Comparison of ENCODE assay signal across 8 mouse cellular contexts in the genomic region with DNA sequence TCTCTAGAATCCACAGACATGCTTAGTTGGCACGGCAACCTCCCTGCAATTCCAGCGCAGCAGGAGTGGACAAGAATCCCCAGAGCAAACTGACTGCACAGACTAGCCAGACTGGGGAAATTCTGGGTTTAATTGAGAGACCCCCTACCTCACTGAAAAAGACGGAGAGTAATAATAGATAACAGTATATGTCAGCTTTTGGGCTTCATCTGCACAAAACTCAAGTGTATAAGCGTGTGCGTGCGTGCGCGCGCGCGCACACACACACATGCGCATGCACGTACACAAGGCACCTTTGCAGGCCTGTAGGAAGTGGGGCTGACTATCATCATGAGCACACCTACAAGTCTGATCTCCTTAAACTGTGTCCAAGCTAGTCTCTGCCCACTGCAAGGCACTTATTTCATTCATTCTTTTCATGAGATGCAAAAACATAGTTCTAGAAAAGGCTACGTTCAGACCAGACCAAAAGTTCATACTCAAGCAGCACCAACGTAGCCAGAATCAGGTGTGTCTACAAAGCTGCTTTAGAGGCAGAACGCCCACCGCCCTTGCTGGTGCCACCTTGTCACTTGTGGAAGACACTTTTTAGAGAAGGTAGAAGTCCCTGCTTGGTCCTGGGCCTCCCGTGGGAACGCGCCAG.
DNase-seq lines count a peak whose midpoint lies in the region; ATAC-seq and TF ChIP-seq lines count a peak whose summit lies in the region.

No protein-coding gene starts in this region.

- H3K9ac ChIP-seq in kidney, embryonic 16.5 days (replicated peaks; ENCODE audit: low read length): peak overlapping the region; percentile 58
- peak overlapping the region; percentile 45; the same call in 1 of the 2 replicates for H3K9ac ChIP-seq in hindbrain, postnatal 0 days (replicated peaks; ENCODE audit: low read length)
- H3K9ac ChIP-seq in midbrain, postnatal 0 days (replicated peaks; ENCODE audit: low read length, poor library complexity, severe bottlenecking): peak overlapping the region; percentile 44

- peaks cover 8% of the 10 kb centered on the region for H3K9me3 ChIP-seq in kidney, embryonic 16.5 days (ENCODE audit: low read length)
- H3K9me3 ChIP-seq in hindbrain, postnatal 0 days (ENCODE audit: low read length): no peaks in the 10 kb centered on the region
- no peaks in the 10 kb centered on the region for H3K9me3 ChIP-seq in midbrain, postnatal 0 days (ENCODE audit: low read length)

- H3K4me3 ChIP-seq in kidney, embryonic 16.5 days (ENCODE audit: low read length): peak overlapping the region; percentile 57
- no peak overlapping the region for H3K4me3 ChIP-seq in kidney, adult 2 months (ENCODE audit: insufficient read depth, low read depth, low read length)
- H3K4me3 ChIP-seq in hindbrain, postnatal 0 days (ENCODE audit: low read length): peak overlapping the region; percentile 53
- peak overlapping the region; percentile 52 for H3K4me3 ChIP-seq in midbrain, postnatal 0 days (ENCODE audit: low read depth, low read length)

- no peak for TF ChIP-seq CTCF in kidney, adult 2 months (conservative IDR thresholded peaks at IDR 0.05; ENCODE audit: insufficient read depth, insufficient read length, low read depth, low read length)
- TF ChIP-seq CTCF in hindbrain, postnatal 0 days (IDR thresholded peaks at IDR 0.05; ENCODE audit: low read depth): no peak
- TF ChIP-seq CTCF in midbrain, postnatal 0 days (IDR thresholded peaks at IDR 0.05): no peak

- H3K36me3 ChIP-seq in kidney, embryonic 16.5 days (ENCODE audit: insufficient read depth, low read length): no peaks in the 10 kb centered on the region
- no peaks in the 10 kb centered on the region for H3K36me3 ChIP-seq in kidney, adult 2 months (ENCODE audit: control insufficient read depth, insufficient read depth, low read length)
- H3K36me3 ChIP-seq in hindbrain, postnatal 0 days (ENCODE audit: insufficient read depth, low read length): no peaks in the 10 kb centered on the region
- no peaks in the 10 kb centered on the region for H3K36me3 ChIP-seq in midbrain, postnatal 0 days (ENCODE audit: insufficient read depth, low read length)

- peak overlapping the region; percentile 95 for H3K4me2 ChIP-seq in kidney, embryonic 16.5 days (replicated peaks; ENCODE audit: low read depth, low read length)
- peak overlapping the region; percentile 93 for H3K4me2 ChIP-seq in hindbrain, postnatal 0 days (ENCODE audit: low read depth, low read length)
- peak overlapping the region; percentile 96 for H3K4me2 ChIP-seq in midbrain, postnatal 0 days (ENCODE audit: low read depth, low read length, poor library complexity, severe bottlenecking)

- peaks cover 14% of the 10 kb centered on the region for H3K4me1 ChIP-seq in kidney, embryonic 16.5 days (ENCODE audit: insufficient read depth, low read length)
- H3K4me1 ChIP-seq in kidney, adult 2 months (ENCODE audit: control insufficient read depth, insufficient read depth, low read length): no peaks in the 10 kb centered on the region
- H3K4me1 ChIP-seq in hindbrain, postnatal 0 days (ENCODE audit: insufficient read depth, low read length): 0 out of 2 replicates have a peak, but pooled peaks cover 4% of the 10 kb centered on the region
- H3K4me1 ChIP-seq in midbrain, postnatal 0 days (ENCODE audit: insufficient read depth, low read length): no peaks in the 10 kb centered on the region; the same call in 1 of the 2 replicates

- DNase-seq in kidney, adult 2 months: no peak
- DNase-seq in embryo, embryonic 11 days: peak; percentile 58
- peak; percentile 57 for DNase-seq in hindbrain, postnatal 0 days (ENCODE audit: low spot score)
- no peak for DNase-seq in midbrain, postnatal 0 days (ENCODE audit: low spot score)
- no peak for DNase-seq in ovary, postnatal 10 days (ENCODE audit: low spot score)
- no peak for DNase-seq in adrenal gland, postnatal 25 days
- DNase-seq in kidney, adult 8-10 months: no peak

- 0 out of 2 replicates have a peak, but pooled peaks have one; percentile 12 for ATAC-seq in kidney, embryonic 16.5 days (ENCODE audit: low FRiP score, low TSS enrichment)
- ATAC-seq in hindbrain, postnatal 0 days: peak; percentile 60
- ATAC-seq in midbrain, postnatal 0 days (ENCODE audit: low FRiP score): peak; percentile 67

- no peak overlapping the region for H3K27ac ChIP-seq in kidney, embryonic 16.5 days (ENCODE audit: low read length)
- H3K27ac ChIP-seq in kidney, adult 2 months (ENCODE audit: insufficient read depth, low read depth, low read length): no peak overlapping the region
- no peak overlapping the region for H3K27ac ChIP-seq in hindbrain, postnatal 0 days
- H3K27ac ChIP-seq in midbrain, postnatal 0 days (ENCODE audit: low read depth, low read length): no peak overlapping the region

- H3K27me3 ChIP-seq in kidney, embryonic 16.5 days (ENCODE audit: insufficient read depth, low read length): peaks cover 42% of the 10 kb centered on the region
- H3K27me3 ChIP-seq in kidney, adult 2 months (replicated peaks; ENCODE audit: control insufficient read depth, insufficient read depth, low read length): no peaks in the 10 kb centered on the region; the same call in 1 of the 2 replicates
- peaks cover 8% of the 10 kb centered on the region; the same call in 1 of the 2 replicates for H3K27me3 ChIP-seq in hindbrain, postnatal 0 days (ENCODE audit: insufficient read depth, low read length)
- peaks cover 6% of the 10 kb centered on the region; the same call in 1 of the 2 replicates for H3K27me3 ChIP-seq in midbrain, postnatal 0 days (ENCODE audit: insufficient read depth, low read length)

- TF ChIP-seq POLR2A in kidney, adult 2 months (IDR thresholded peaks at IDR 0.05; ENCODE audit: low read depth, low read length): no peak

- WGBS in kidney, embryonic 16.5 days: 17% methylated on average over 20 of the region's 20 CpGs
- WGBS in kidney, adult 2 months: 10% methylated on average over 20 of the region's 20 CpGs
- 7% methylated on average over 20 of the region's 20 CpGs for WGBS in hindbrain, postnatal 0 days
- 6% methylated on average over 20 of the region's 20 CpGs for WGBS in midbrain, postnatal 0 days

Comparison
In these comparisons a context has a peak if more than half of its experiments do, and no peak if none do; other contexts are left out.
1. ATAC-seq: peak in every context shown above with its lines; median percentile 67 in midbrain, postnatal 0 days; 60 in hindbrain, postnatal 0 days; 12 in kidney, embryonic 16.5 days.
2. DNase-seq: peak in embryo, embryonic 11 days (single experiment) and hindbrain, postnatal 0 days (single experiment); none in kidney, adult 2 months (single experiment), midbrain, postnatal 0 days (single experiment), ovary, postnatal 10 days (single experiment), adrenal gland, postnatal 25 days (single experiment) and kidney, adult 8-10 months (0 of 2).
3. Peak in every context shown above with its lines, with median percentiles within 50 percentile points of each other: H3K4me2 ChIP-seq and H3K9ac ChIP-seq.